In genomic region chrX:7878007-7878419, GRCm38 (mm10) we compare ENCODE assay signal across 8 mouse cellular contexts. TPM values are rescaled to one million over a fixed set of nuclear protein-coding genes. Genes with fewer than 3 reads are reported as not detected.
DNase-seq lines count a peak whose midpoint lies in the region; ATAC-seq and TF ChIP-seq lines count a peak whose summit lies in the region.

Gene Pim2, plus strand, starts transcription at chrX:7878262.

- peak; percentile 42; the same call in 1 of the 2 replicates for TF ChIP-seq POLR2A in cortical plate, adult 2 months (IDR thresholded peaks at IDR 0.05; ENCODE audit: extremely low read depth, insufficient read depth, low read length)

- ATAC-seq in megakaryocyte, adult 5-6 weeks (ENCODE audit: poor library complexity, severe bottlenecking): peak; percentile 95

- peak within 1 kb of the TSS; percentile 96 for H3K4me3 ChIP-seq in cortical plate, adult 2 months (ENCODE audit: insufficient read depth, low read length)

- DNase-seq in adrenal gland, adult 18-20 months (ENCODE audit: low spot score in 2 of 2): peak; percentile 63 to 71
- peak; percentile 33 to 75 for DNase-seq in gastrocnemius, adult 8-10 months (ENCODE audit: low spot score in 2 of 2)
- DNase-seq in induced T-regulatory cell, adult 2 months (ENCODE audit: low read depth): peak; percentile 91
- DNase-seq in left cerebral cortex, adult 8-10 months (ENCODE audit: low spot score in 2 of 2): peak; percentile 50 to 87
- peak; percentile 91 to 93 for DNase-seq in right cerebral cortex, postnatal 10 days (ENCODE audit: low spot score in 2 of 2)
- DNase-seq in urinary bladder, postnatal 36 days (ENCODE audit: low spot score in 2 of 2): peak; percentile 59 to 77

- no peak for TF ChIP-seq CTCF in cortical plate, adult 2 months (IDR thresholded peaks at IDR 0.05; ENCODE audit: extremely low read depth, insufficient read depth, low read length)

- peak within 1 kb of the TSS; percentile 82 for H3K27ac ChIP-seq in cortical plate, adult 2 months (ENCODE audit: insufficient read depth, low read length)

- H3K4me1 ChIP-seq in cortical plate, adult 2 months (ENCODE audit: control insufficient read depth, insufficient read depth, low read length): no peaks in the 10 kb centered on the region

RNA-seq across cellular contexts. Expression of gene Pim2, which starts in this region (rescaled TPM):
- 10 to 100 TPM in 1 of 2 experiments, 1 to 10 TPM in 1; 8.1 to 13.4 TPM for total RNA-seq in adrenal gland, adult 18-20 months (2021)
- polyA plus RNA-seq in cortical plate, adult 2 months (2012; rRNA removed): 52.5 and 53.8 TPM in 2 replicates
- total RNA-seq in gastrocnemius, adult 8-10 months (2022): 1 to 10 TPM; 1.1 to 3.3 (median 1.7) TPM
- total RNA-seq in left cerebral cortex, adult 8-10 months (2022): 10 to 100 TPM; 45.5 to 49.9 (median 46.2) TPM
- 4.7 and 8.6 TPM in 2 replicates for total RNA-seq in megakaryocyte, adult 5-6 weeks (2015)
- 1.1 and 1.4 TPM in 2 replicates for total RNA-seq in megakaryocyte, adult 5-6 weeks (2017)

Comparison
In these comparisons a context has a peak if more than half of its experiments do, and no peak if none do; other contexts are left out.
1. Peak in every context shown above with its lines: DNase-seq, ATAC-seq, H3K4me3 ChIP-seq and H3K27ac ChIP-seq.